Mouse (Mus musculus) midbrain, embryonic 13.5 days (tissue): ENCODE measurements around the gene Cdkal1. TPM values are rescaled to one million over a fixed set of nuclear protein-coding genes. Genes with fewer than 3 reads are reported as not detected.

Experiments
- ATAC-seq: fragments of 200-750 bp; cut with Nextera tagmentation; 2 replicates; pipeline ENCODE4 v1.8.0; 2017; ENCODE audit warnings: mild to moderate bottlenecking, moderate TSS enrichment, moderate library complexity
- H3K27ac ChIP-seq: fragments of 300-500 bp; sonication (generic); 2 replicates; pipeline ENCODE4 v1.5.1; 2015; ENCODE audit warnings: inconsistent platforms, mild to moderate bottlenecking, moderate library complexity
- H3K27me3 ChIP-seq: fragments of 300-500 bp; sonication (generic); 2 replicates; pipeline ENCODE4 v1.6.1; 2015; ENCODE audit warnings: mild to moderate bottlenecking, inconsistent platforms
- H3K36me3 ChIP-seq: fragments of 300-500 bp; sonication (generic); 2 replicates; pipeline ENCODE4 v1.6.1; 2015; ENCODE audit warnings: mild to moderate bottlenecking, inconsistent platforms
- H3K4me1 ChIP-seq: fragments of 300-500 bp; sonication (generic); replicated peaks from 2 replicates; pipeline ENCODE4 v1.6.1; 2015; ENCODE audit warnings: inconsistent platforms
- H3K4me2 ChIP-seq: fragments of 300-500 bp; sonication (generic); replicated peaks from 2 replicates; pipeline ENCODE4 v1.6.1; 2015; ENCODE audit warnings: moderate library complexity, mild to moderate bottlenecking, inconsistent platforms
- H3K4me3 ChIP-seq: fragments of 300-500 bp; sonication (generic); replicated peaks from 2 replicates; pipeline ENCODE4 v1.5.1; 2015; ENCODE audit warnings: mild to moderate bottlenecking, inconsistent platforms
- H3K9ac ChIP-seq: fragments of 300-500 bp; sonication (generic); replicated peaks from 2 replicates; pipeline ENCODE4 v1.6.1; 2015; ENCODE audit warnings: mild to moderate bottlenecking, inconsistent platforms
- H3K9me3 ChIP-seq: fragments of 300-500 bp; sonication (generic); 2 replicates; pipeline ENCODE4 v1.6.1; 2016; ENCODE audit warnings: mild to moderate bottlenecking, inconsistent platforms
- WGBS: fragments of 180-500 bp; shearing (Covaris S2); methylation state at CpG from one replicate; pipeline ENCODE4 v1.1.7; 2015; 5-methylcytosine and 5-hydroxymethylcytosine counted together
- polyA plus RNA-seq: library from polyadenylated mRNA; unstranded; fragments of >200 nt; fragmentation: Nextera tagmentation; extraction: Ambion mirVana; gene quantifications from 2 replicates; pipeline ENCODE4 v1.2.1, GENCODE M21; 2015

Gene Cdkal1
- polyA plus RNA-seq, 1 experiment from 2014 or later = 21.8 TPM

- 82% methylated on average over 5 of the region's 5 CpGs for WGBS
- peak overlapping the region; percentile 52 for H3K27ac ChIP-seq
- no peak for ATAC-seq
Measured at GRCm38 (mm10) chr13:29403217-29403616, 452.3 kb downstream of the Cdkal1 start.

GRCm38 (mm10) chr13:29402526-29403040, 452.9 kb downstream of the Cdkal1 start:
- no peaks in the 10 kb centered on the region for H3K9me3 ChIP-seq
- peaks cover 2% of the 10 kb centered on the region for H3K4me1 ChIP-seq
- no peak overlapping the region for H3K9ac ChIP-seq
- ATAC-seq = no peak
- no peaks in the 10 kb centered on the region for H3K27me3 ChIP-seq
- H3K4me2 ChIP-seq = no peak overlapping the region
- no peak overlapping the region for H3K4me3 ChIP-seq
- H3K36me3 ChIP-seq = no peaks in the 10 kb centered on the region
- 66% methylated on average over 3 of the region's 3 CpGs for WGBS
- no peak overlapping the region for H3K27ac ChIP-seq

More at GRCm38 (mm10) chr13:29403217-29403616, 452.3 kb downstream of the Cdkal1 start:
- Histone ChIP-seq H3K4me1 (peaks cover 4% of the 10 kb centered on the region), H3K27me3 (no peaks in the 10 kb centered on the region), H3K36me3 (no peaks in the 10 kb centered on the region), H3K9ac (no peak overlapping the region), H3K9me3 (no peaks in the 10 kb centered on the region), H3K4me3 (no peak overlapping the region), H3K4me2 (no peak overlapping the region)

GRCm38 (mm10) chr13:29399908-29400307, 455.6 kb downstream of the Cdkal1 start:
- Histone ChIP-seq H3K27me3 (no peaks in the 10 kb centered on the region), H3K36me3 (no peaks in the 10 kb centered on the region), H3K9me3 (no peaks in the 10 kb centered on the region), H3K4me2 (no peak overlapping the region), H3K4me1 (no peaks in the 10 kb centered on the region; the same call in none of the 2 replicates), H3K4me3 (no peak overlapping the region), H3K9ac (no peak overlapping the region), H3K27ac (no peak overlapping the region)
- 0 out of 2 replicates have a peak, but pooled peaks have one; percentile 58 for ATAC-seq
- WGBS = 72% methylated on average over 5 of the region's 5 CpGs

GRCm38 (mm10) chr13:29398456-29398855, 457.0 kb downstream of the Cdkal1 start:
- no peaks in the 10 kb centered on the region; the same call in none of the 2 replicates for H3K4me1 ChIP-seq
- no peaks in the 10 kb centered on the region for H3K27me3 ChIP-seq
- H3K27ac ChIP-seq = no peak overlapping the region
- H3K9ac ChIP-seq = no peak overlapping the region
- ATAC-seq = no peak
- H3K9me3 ChIP-seq = no peaks in the 10 kb centered on the region
- H3K4me3 ChIP-seq = no peak overlapping the region
- no peaks in the 10 kb centered on the region for H3K36me3 ChIP-seq
- H3K4me2 ChIP-seq = no peak overlapping the region
- WGBS = 82% methylated on average over 2 of the region's 2 CpGs

- ATAC-seq = no peak
- WGBS = 84% methylated on average over 4 of the region's 4 CpGs
Measured at GRCm38 (mm10) chr13:29395694-29396093, 459.8 kb downstream of the Cdkal1 start.

GRCm38 (mm10) chr13:29390025-29390424, 465.4 kb downstream of the Cdkal1 start:
- no peak for ATAC-seq
- Histone ChIP-seq H3K9ac (no peak overlapping the region), H3K4me1 (no peaks in the 10 kb centered on the region), H3K27me3 (no peaks in the 10 kb centered on the region), H3K9me3 (no peaks in the 10 kb centered on the region), H3K4me3 (no peak overlapping the region), H3K4me2 (no peak overlapping the region), H3K36me3 (no peaks in the 10 kb centered on the region), H3K27ac (no peak overlapping the region)
- WGBS = 90% methylated on average over 5 of the region's 5 CpGs

More at GRCm38 (mm10) chr13:29395694-29396093, 459.8 kb downstream of the Cdkal1 start:
- H3K36me3 ChIP-seq = no peaks in the 10 kb centered on the region
- no peaks in the 10 kb centered on the region; the same call in 1 of the 2 replicates for H3K4me1 ChIP-seq
- H3K27me3 ChIP-seq = no peaks in the 10 kb centered on the region
- H3K27ac ChIP-seq = no peak overlapping the region
- H3K4me2 ChIP-seq = no peak overlapping the region
- no peak overlapping the region for H3K4me3 ChIP-seq
- no peak overlapping the region for H3K9ac ChIP-seq
- H3K9me3 ChIP-seq = no peaks in the 10 kb centered on the region

- Histone ChIP-seq H3K9ac (no peak overlapping the region), H3K36me3 (no peaks in the 10 kb centered on the region), H3K4me3 (no peak overlapping the region), H3K4me1 (no peaks in the 10 kb centered on the region), H3K9me3 (no peaks in the 10 kb centered on the region), H3K4me2 (no peak overlapping the region), H3K27me3 (no peaks in the 10 kb centered on the region), H3K27ac (no peak overlapping the region)
- 86% methylated on average over 3 of the region's 3 CpGs for WGBS
- no peak for ATAC-seq
Measured at GRCm38 (mm10) chr13:29388918-29389317, 466.6 kb downstream of the Cdkal1 start.

GRCm38 (mm10) chr13:29377572-29377971, 477.9 kb downstream of the Cdkal1 start:
- H3K9me3 ChIP-seq = no peaks in the 10 kb centered on the region
- 79% methylated on average over 2 of the region's 2 CpGs for WGBS
- no peak overlapping the region for H3K9ac ChIP-seq
- no peaks in the 10 kb centered on the region for H3K36me3 ChIP-seq
- H3K4me2 ChIP-seq = no peak overlapping the region
- H3K4me3 ChIP-seq = no peak overlapping the region
- H3K4me1 ChIP-seq = peaks cover 36% of the 10 kb centered on the region
- H3K27ac ChIP-seq = no peak overlapping the region
- H3K27me3 ChIP-seq = no peaks in the 10 kb centered on the region
- no peak for ATAC-seq

GRCm38 (mm10) chr13:29371916-29372315, 483.6 kb downstream of the Cdkal1 start:
- peak overlapping the region; percentile 92 for H3K27ac ChIP-seq
- WGBS = 20% methylated on average over 3 of the region's 3 CpGs
- H3K9ac ChIP-seq = 0 out of 2 replicates have a peak overlapping the region, but pooled peaks have one; percentile 20
- peaks cover 60% of the 10 kb centered on the region for H3K4me1 ChIP-seq
- H3K4me3 ChIP-seq = no peak overlapping the region
- ATAC-seq = no peak
- H3K9me3 ChIP-seq = no peaks in the 10 kb centered on the region
- H3K36me3 ChIP-seq = no peaks in the 10 kb centered on the region
- H3K27me3 ChIP-seq = no peaks in the 10 kb centered on the region
- no peak overlapping the region for H3K4me2 ChIP-seq

GRCm38 (mm10) chr13:29371466-29371771, 484.1 kb downstream of the Cdkal1 start:
- Histone ChIP-seq H3K4me3 (no peak overlapping the region), H3K36me3 (no peaks in the 10 kb centered on the region), H3K4me2 (0 out of 2 replicates have a peak overlapping the region, but pooled peaks have one; percentile 4), H3K27ac (peak overlapping the region; percentile 92), H3K4me1 (peaks cover 55% of the 10 kb centered on the region), H3K9ac (no peak overlapping the region), H3K9me3 (no peaks in the 10 kb centered on the region), H3K27me3 (no peaks in the 10 kb centered on the region)
- peak; percentile 59 for ATAC-seq
- WGBS = 5% methylated on average over 4 of the region's 4 CpGs

- Histone ChIP-seq H3K4me2 (0 out of 2 replicates have a peak overlapping the region, but pooled peaks have one; percentile 4), H3K9me3 (no peaks in the 10 kb centered on the region), H3K27ac (peak overlapping the region; percentile 92), H3K36me3 (no peaks in the 10 kb centered on the region), H3K4me3 (no peak overlapping the region), H3K9ac (no peak overlapping the region), H3K4me1 (peaks cover 56% of the 10 kb centered on the region), H3K27me3 (no peaks in the 10 kb centered on the region)
- WGBS = 3% methylated on average over 5 of the region's 5 CpGs
- peak; percentile 93 for ATAC-seq
Measured at GRCm38 (mm10) chr13:29370731-29371465, 484.6 kb downstream of the Cdkal1 start.

GRCm38 (mm10) chr13:29368806-29369205, 486.7 kb downstream of the Cdkal1 start:
- Histone ChIP-seq H3K9me3 (no peaks in the 10 kb centered on the region), H3K4me1 (peaks cover 57% of the 10 kb centered on the region), H3K4me2 (no peak overlapping the region), H3K4me3 (no peak overlapping the region), H3K9ac (no peak overlapping the region), H3K27ac (no peak overlapping the region), H3K27me3 (no peaks in the 10 kb centered on the region), H3K36me3 (no peaks in the 10 kb centered on the region)
- ATAC-seq = no peak
- 53% methylated on average over 6 of the region's 6 CpGs for WGBS
